Mouse (Mus musculus): ENCODE results near the gene Gars.

The Gars gene

DNA sequence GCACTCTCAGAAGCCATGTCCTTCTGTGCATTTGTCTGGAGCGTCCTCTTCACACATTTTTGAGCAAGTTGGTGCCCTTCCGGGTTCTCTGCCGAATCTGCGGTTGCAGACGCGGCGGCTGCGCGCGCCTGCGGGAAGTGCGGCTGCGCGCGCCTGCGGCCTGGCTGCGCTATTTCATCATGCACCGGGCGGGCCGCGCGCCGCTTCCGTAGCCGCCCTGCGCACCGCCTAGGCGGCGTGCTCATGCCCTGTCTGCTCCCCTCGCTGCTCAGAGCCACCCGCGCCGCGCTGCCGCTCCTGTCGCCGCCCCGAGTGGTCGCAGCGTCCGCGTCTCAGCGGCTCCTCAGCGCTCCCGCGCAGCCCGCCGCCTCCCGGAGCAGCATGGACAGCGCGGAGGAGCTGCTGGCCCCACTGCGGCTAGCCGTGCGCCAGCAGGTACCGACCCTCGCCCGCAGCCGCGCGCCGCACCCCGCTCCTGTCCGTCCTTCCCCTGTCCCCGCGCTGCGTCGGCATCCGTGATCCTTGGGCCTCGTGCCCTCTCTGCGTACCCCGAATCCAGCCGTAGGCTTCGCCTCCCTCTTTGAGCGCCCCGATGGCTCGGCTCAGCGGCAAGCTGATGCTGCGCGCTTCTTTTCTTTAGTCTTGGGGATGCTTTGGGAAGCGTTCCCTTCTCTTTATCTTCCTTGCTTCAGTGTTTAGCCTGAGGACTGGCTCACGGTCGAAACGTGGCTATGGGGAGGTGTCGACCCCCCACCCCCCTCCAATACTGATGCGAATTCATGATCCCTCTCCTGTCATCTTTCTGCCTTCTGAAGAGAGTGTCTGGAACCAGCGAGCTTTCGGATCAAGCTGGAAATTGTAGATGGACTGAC lies at the start of gene Gars:
Gars (plus strand) TSS at position 209 of the 872 bp plus-strand sequence.
- peak; percentile 93 for DNase-seq (ENCODE audit: low read depth, low spot score)

DNA sequence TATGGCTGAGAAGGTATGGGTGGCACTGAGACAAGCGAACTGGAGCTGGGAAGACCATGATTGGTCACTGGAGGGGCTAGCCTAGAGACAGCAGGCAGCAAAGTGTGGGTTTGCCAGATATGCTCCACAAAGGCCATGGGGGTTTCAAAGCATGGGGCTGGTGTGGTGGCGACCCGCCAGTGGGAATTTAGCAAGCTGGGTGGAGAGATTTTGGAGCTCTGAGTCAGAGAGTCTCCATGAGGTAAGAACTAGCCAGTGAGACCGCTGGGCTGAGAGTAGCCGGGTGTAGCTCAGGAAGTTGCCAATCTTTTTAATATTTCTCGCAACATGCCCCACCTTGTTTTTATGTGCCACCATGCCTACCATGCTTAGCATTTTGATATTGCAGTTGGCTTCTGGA lies 49.7 kb upstream of the Gars start:
- DNase-seq (ENCODE audit: low read depth, low spot score), result no peak

DNA sequence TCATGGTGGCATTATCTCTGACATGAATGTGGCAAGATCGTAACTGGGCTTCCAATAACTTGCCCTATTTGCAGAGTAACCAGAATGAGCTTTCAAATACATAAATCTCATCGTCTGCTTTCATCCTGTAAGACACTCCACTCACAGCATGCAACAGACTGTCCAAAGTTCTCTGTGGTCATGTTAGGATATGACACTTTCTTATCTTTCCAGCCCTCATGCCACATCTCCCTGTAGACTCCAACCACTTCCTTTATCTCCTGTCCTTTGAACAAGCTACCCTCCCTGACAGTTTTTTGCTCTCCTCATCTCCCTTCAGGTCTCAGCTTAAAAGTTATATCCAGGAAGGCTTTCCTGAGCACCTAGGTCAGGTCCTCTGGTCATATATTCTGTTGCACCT lies 46.6 kb upstream of the Gars start:
- DNase-seq (ENCODE audit: low read depth, low spot score), result no peak

GRCm38 (mm10) chr6:54992141-54992540 lies 45.7 kb upstream of the Gars start:
- DNase-seq (ENCODE audit: low read depth, low spot score), result no peak

GRCm38 (mm10) chr6:54992734-54993260 lies 45.0 kb upstream of the Gars start, which contains the start of gene Ggct:
Ggct (minus strand) TSS chr6:54992950.
- peak; percentile 98 for DNase-seq (ENCODE audit: low read depth, low spot score)

- no peak for DNase-seq (ENCODE audit: low read depth, low spot score)
Observed at GRCm38 (mm10) chr6:54996361-54996760, 41.4 kb upstream of the Gars start.

- no peak for DNase-seq (ENCODE audit: low read depth, low spot score)
Observed at GRCm38 (mm10) chr6:54997726-54998125, 40.1 kb upstream of the Gars start.

GRCm38 (mm10) chr6:55001320-55001719 lies 36.5 kb upstream of the Gars start:
- DNase-seq (ENCODE audit: low read depth, low spot score), result no peak

- no peak for DNase-seq (ENCODE audit: low read depth, low spot score)
Observed at GRCm38 (mm10) chr6:55002438-55002837, 35.4 kb upstream of the Gars start.

DNA sequence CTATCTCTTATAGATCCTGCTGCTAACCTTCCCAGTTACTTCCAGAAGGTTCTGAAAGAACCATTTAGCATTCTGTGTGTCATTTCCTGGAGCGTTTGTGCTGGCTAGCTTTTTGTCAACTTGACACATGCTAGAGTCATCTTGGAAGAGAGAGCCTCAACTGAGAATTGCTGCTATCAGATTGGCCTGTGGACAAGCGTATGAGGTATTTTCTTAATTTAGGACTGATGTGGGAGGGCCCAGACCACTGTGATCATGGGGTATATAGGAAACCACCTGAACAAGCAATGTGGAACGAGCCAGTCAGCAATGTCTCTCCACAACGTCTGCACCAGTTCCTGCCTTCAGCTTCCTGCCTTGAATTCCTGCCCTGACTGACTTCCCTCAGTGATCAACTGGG lies 34.2 kb upstream of the Gars start:
- DNase-seq (ENCODE audit: low read depth, low spot score), result no peak

DNA sequence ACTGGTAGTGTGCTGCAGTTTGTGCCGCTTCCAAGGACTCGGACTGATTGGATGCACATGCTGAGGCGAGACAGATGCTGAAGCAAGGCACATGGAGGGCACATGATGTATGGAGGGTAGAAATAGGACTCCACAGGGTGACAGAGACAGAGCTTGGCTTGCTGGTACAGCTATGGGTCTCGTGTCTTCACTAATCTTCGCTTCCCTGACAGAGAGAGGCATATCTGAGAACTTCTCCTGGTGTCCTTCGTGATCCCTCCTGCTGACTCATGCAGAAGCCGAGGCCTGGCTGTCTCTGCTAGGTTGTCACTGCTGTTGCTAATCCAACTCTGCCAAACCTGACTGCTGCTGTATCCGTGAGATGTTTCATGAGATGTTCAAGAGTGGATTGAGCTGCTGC lies 29.4 kb upstream of the Gars start:
- DNase-seq (ENCODE audit: low read depth, low spot score), result no peak

GRCm38 (mm10) chr6:55009391-55010230 lies 28.2 kb upstream of the Gars start:
- peak; percentile 23 for DNase-seq (ENCODE audit: low read depth, low spot score)

DNA sequence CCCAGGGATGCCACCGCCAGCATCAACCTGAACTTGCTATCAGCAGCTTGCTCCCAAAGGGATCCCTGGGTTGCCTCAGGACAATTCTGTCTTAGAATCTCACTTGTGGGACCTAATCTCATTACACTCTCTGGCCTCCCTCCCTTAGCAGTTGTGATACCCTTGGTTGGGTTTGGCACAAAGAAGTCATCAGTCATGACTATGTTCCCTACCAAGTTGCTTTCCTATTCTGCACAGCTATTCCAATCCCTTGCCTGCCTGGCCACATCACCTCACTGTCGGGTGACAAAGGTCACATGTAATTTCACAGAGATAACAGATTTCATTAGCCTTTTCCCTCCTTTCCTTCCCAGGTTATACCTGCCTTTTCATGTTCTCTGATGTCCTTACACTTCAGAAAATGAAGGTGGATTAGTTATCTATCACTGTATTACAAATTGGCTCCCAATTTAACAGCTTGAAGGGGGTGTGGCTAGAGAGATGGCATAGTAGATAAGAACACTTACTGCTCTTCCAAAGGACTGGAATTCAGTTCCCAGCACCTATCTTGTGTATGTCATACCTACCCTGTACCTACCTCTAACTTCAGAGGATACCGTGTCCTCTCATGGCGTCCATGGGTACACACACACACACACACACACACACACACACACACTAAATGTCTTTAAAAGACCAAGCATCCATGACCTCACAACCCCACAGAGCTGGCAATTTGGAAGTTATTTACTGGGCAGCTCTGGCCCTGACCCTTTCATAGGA lies 27.3 kb upstream of the Gars start:
- DNase-seq (ENCODE audit: low read depth, low spot score), result no peak

GRCm38 (mm10) chr6:55012516-55012915 lies 25.3 kb upstream of the Gars start:
- DNase-seq (ENCODE audit: low read depth, low spot score), result no peak

GRCm38 (mm10) chr6:55014184-55014583 lies 23.6 kb upstream of the Gars start:
- no peak for DNase-seq (ENCODE audit: low read depth, low spot score)

DNA sequence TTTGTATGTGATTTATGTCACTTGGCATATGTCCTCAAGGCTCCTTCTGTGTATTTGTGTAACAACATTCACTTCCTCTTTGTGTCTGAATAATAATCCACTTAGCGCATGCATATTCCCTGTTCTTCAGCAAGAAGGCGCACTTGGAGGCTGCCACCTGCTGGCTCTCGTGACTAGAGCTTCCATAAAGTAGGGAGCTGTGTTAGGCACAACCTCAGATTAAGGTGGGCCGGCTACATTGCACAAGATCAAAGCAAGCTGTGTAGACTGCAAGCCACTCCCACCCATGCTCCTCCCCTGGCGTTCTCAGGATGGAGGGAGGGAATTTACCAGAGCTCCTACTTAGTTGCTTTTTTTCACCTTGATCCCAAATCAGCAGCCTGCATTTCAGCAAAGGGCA lies 21.6 kb upstream of the Gars start:
- DNase-seq (ENCODE audit: low read depth, low spot score), result peak; percentile 86

- DNase-seq (ENCODE audit: low read depth, low spot score), result peak; percentile 91
Observed at GRCm38 (mm10) chr6:55016710-55017583, 20.9 kb upstream of the Gars start.

DNA sequence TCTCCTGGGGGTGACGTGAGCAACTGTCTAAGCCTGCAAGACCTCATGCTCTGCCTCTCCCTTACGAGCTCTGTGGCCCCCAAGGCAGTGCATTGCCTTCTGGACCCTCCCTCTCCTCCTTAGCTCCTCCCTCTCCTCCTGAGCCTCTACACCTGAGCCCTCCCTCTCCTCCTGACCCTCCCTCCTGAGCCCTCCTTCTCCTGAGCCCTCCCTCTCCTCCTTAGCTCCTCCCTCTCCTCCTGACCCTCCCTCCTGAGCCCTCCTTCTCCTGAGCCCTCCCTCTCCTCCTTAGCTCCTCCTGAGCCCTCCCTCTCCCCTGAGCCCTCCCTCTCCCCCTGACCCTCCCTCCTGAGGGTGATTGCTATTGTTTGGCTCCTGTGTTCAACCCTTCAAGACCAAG lies 19.4 kb upstream of the Gars start:
- peak; percentile 91 for DNase-seq (ENCODE audit: low read depth, low spot score)

DNA sequence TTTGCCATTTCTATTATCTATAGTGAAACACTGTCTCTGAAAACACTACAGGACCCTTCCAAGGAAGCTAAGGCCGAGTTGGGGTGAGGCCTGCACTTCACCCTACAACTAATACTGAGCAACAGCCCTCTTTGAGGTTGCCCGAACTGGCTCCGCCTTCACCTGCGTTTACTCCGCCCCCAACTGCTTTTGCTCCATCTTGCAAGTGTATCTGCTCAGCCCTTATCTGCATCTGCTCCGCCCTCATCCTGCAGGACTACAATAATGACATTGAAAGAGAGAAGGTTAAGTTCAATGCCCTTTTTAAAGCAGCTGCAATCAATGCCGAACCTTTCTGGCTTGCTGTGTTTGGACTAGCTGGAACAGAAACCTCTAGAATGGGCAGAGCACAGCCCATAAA lies 16.0 kb upstream of the Gars start:
- peak; percentile 70 for DNase-seq (ENCODE audit: low read depth, low spot score)

DNA sequence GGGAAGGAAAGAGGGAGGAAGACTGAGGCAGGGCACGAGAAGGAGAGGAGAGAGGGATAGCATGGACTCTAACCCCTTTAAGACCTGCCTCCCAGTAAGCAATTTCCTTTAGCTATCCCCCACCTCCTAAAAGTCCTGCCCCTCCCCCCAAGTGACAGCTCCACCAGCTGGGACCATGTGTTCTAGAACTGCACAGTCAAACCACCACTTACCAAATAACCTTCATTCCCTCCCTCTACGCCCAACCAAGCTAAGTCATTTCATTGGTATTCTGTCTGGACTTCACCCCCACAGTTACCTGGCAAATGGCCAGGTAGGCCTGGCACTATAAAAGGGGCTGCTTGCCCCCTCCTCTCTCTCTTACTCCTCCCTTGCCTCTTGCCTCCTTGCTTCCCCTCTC lies 10.2 kb upstream of the Gars start:
- no peak for DNase-seq (ENCODE audit: low read depth, low spot score)

GRCm38 (mm10) chr6:55036731-55037130 lies 1.1 kb upstream of the Gars start:
- no peak for DNase-seq (ENCODE audit: low read depth, low spot score)
